Mouse (Mus musculus) CD4-positive, CD25-positive, alpha-beta regulatory T cell, adult 2 months (primary cell): Measurements from ENCODE around the gene Mns1.
"Not testable (repeated sequence)": the region's sequence is repeated elsewhere in the genome, so short reads cannot be mapped to it uniquely, and the experiment has no call there.

Source experiments
- DNase-seq: peaks from one replicate; pipeline ENCODE4 v3.0.0-alpha.2; 2012; ENCODE audit warnings: low read depth, low spot score

Mns1 gene

GRCm38 (mm10) chr9:72425300-72425850, 12.4 kb upstream of the Mns1 start:
- DNase-seq: no peak

GRCm38 (mm10) chr9:72427861-72428260, 9.9 kb upstream of the Mns1 start:
- DNase-seq: no peak

GRCm38 (mm10) chr9:72434876-72435275, 2.9 kb upstream of the Mns1 start:
- no peak for DNase-seq

GRCm38 (mm10) chr9:72438749-72439148, 938 bp downstream of the Mns1 start:
- DNase-seq: peak; percentile 22

GRCm38 (mm10) chr9:72440358-72440757, 2.5 kb downstream of the Mns1 start:
- no peak for DNase-seq

- peak; percentile 17 for DNase-seq
Observed at GRCm38 (mm10) chr9:72440948-72441926, 3.4 kb downstream of the Mns1 start.

GRCm38 (mm10) chr9:72441927-72442715, 4.3 kb downstream of the Mns1 start:
- no peak for DNase-seq

GRCm38 (mm10) chr9:72448026-72448425, 10.2 kb downstream of the Mns1 start:
- peak; percentile 86 for DNase-seq

- peak; percentile 84 for DNase-seq
Observed at GRCm38 (mm10) chr9:72449367-72449766, 11.6 kb downstream of the Mns1 start.

GRCm38 (mm10) chr9:72449841-72450240, 12.0 kb downstream of the Mns1 start:
- DNase-seq: no peak

- DNase-seq: no peak
Observed at GRCm38 (mm10) chr9:72450363-72450762, 12.6 kb downstream of the Mns1 start.

GRCm38 (mm10) chr9:72451111-72451510, 13.3 kb downstream of the Mns1 start:
- DNase-seq: no peak

- DNase-seq: not testable (repeated sequence)
Observed at GRCm38 (mm10) chr9:72454281-72454680, 16.5 kb downstream of the Mns1 start.

GRCm38 (mm10) chr9:72456374-72456773, 18.6 kb downstream of the Mns1 start:
- DNase-seq: no peak

- DNase-seq: peak; percentile 87
Observed at GRCm38 (mm10) chr9:72458233-72458632, 20.4 kb downstream of the Mns1 start.

GRCm38 (mm10) chr9:72459703-72460102, 21.9 kb downstream of the Mns1 start:
- no peak for DNase-seq

GRCm38 (mm10) chr9:72460767-72461166, 23.0 kb downstream of the Mns1 start:
- no peak for DNase-seq

GRCm38 (mm10) chr9:72462427-72462826, 24.6 kb downstream of the Mns1 start:
- no peak for DNase-seq

GRCm38 (mm10) chr9:72464806-72465205, 27.0 kb downstream of the Mns1 start:
- DNase-seq: no peak

GRCm38 (mm10) chr9:72465754-72466181, 28.0 kb downstream of the Mns1 start:
- DNase-seq: peak; percentile 71

- peak; percentile 83 for DNase-seq
Observed at GRCm38 (mm10) chr9:72467551-72468407, 30.0 kb downstream of the Mns1 start.
